11 mouse cellular contexts compared by ENCODE assay signal in the genomic region with DNA sequence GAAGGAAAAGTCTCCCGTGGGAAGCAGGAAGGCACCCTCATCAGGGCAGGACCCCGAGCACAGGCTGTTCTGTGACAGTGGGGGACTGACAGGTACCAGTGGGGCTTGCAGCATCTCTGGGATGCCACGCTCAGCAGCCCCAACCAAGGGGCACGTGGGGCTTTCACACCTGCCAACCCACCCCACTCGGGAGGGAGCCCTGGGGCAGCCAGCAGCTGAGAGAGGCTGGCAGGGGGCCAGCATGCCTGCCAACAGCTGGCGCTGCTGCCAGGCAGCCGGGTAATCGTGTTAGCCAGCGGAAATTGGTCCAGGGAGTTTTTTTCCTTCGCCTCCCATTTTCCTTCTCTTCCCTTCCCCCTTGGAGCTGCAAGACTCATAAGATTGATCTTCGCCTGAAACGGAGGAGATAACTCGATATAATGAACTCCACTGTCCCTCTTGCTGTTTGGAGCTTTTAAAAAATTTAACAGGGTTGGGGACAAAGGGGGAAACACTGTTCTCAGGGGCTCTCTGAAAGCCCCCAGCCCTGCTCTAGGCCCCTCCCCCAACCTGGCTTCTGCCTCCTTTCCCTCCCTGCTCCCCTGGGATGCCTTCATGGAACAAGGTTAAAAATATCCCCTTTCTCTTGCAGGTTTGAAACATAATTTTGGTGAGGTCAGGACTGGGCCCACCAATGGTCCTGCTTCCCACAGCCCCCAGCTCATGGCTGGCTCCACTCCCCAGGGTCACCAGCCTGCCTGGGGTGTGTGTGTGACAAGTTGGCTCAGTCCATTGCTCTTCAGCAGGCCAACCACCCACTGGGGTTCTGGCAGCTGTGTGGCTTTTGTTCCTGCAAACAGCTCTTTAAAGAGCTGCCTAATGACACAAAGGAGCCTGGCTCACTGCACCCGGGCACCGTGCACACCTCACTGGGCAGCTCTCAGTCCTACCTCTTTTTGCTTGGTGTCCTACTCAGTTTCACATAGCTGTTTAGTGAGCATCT.
DNase-seq lines count a peak whose midpoint lies in the region; ATAC-seq lines count a peak whose summit lies in the region.
"Had no signal": no experiment of that assay in that cellular context is flagged by ENCODE, and none has a peak within 500 bp of the region (broad histone marks: within the 10 kb centered on the region; RNA-seq: fewer than 3 reads in every experiment).

No protein-coding gene starts in this region.

- H3K4me3 ChIP-seq in liver, embryonic 11.5 days (ENCODE audit: low read depth, low read length) = no peak overlapping the region
- H3K4me3 ChIP-seq: embryonic facial prominence, embryonic 12.5 days; midbrain, embryonic 12.5 days had no signal

- H3K9ac ChIP-seq in liver, embryonic 11.5 days (ENCODE audit: low read depth, low read length) = no peak overlapping the region
- H3K9ac ChIP-seq: embryonic facial prominence, embryonic 12.5 days; midbrain, embryonic 12.5 days had no signal

- no peaks in the 10 kb centered on the region for H3K9me3 ChIP-seq in liver, embryonic 11.5 days (ENCODE audit: control insufficient read depth, low read length)
- H3K9me3 ChIP-seq: embryonic facial prominence, embryonic 12.5 days; midbrain, embryonic 12.5 days had no signal

- no peak overlapping the region for H3K27ac ChIP-seq in liver, embryonic 11.5 days (ENCODE audit: low read depth, low read length)
- H3K27ac ChIP-seq: embryonic facial prominence, embryonic 12.5 days; kidney, postnatal 0 days; midbrain, embryonic 12.5 days had no signal

- 55% methylated on average over 15 of the region's 15 CpGs for WGBS in liver, embryonic 11.5 days

- no peaks in the 10 kb centered on the region for H3K27me3 ChIP-seq in liver, embryonic 11.5 days (replicated peaks; ENCODE audit: control insufficient read depth, insufficient read depth, low read length)

- H3K4me2 ChIP-seq in liver, embryonic 11.5 days = no peak overlapping the region
- H3K4me2 ChIP-seq: embryonic facial prominence, embryonic 12.5 days; midbrain, embryonic 12.5 days had no signal

- H3K4me1 ChIP-seq in liver, embryonic 11.5 days (replicated peaks; ENCODE audit: control insufficient read depth, insufficient read depth, low read length) = no peaks in the 10 kb centered on the region

- no peaks in the 10 kb centered on the region for H3K36me3 ChIP-seq in liver, embryonic 11.5 days (ENCODE audit: control insufficient read depth, insufficient read depth, low read length)
- H3K36me3 ChIP-seq: embryonic facial prominence, embryonic 12.5 days; midbrain, embryonic 12.5 days had no signal

- intact Hi-C loops in gastrocnemius, postnatal 14 days (cut with DNase I; ENCODE audit: low total_unique reads) = loop anchor here (2.0 kb wide), 1 partner anchor 71 kb away; no protein-coding TSS in a partner anchor

- peak; percentile 70 for DNase-seq in layer of hippocampus, adult 11-12 months (ENCODE audit: low spot score)
- no peak for DNase-seq in layer of hippocampus, adult 9-10 months (ENCODE audit: low spot score)
- peak; percentile 36 to 72 for DNase-seq in adrenal gland, postnatal 36 days
- DNase-seq in gastrocnemius, postnatal 14 days = peak; percentile 52
- peak; percentile 40 to 57 for DNase-seq in layer of hippocampus, adult 8-10 months (ENCODE audit: low spot score in 2 of 2)
- peak; percentile 81 to 84 for DNase-seq in right cerebral cortex, postnatal 10 days (ENCODE audit: low spot score in 2 of 2)
- DNase-seq in liver, embryonic 11.5 days (ENCODE audit: low spot score) = no peak

- ATAC-seq in liver, embryonic 11.5 days (replicated peaks; ENCODE audit: low FRiP score) = no peak
- no peak for ATAC-seq in CD4-positive, CD25-positive, alpha-beta regulatory T cell, adult 4 months

Comparison
In these comparisons a context has a peak if more than half of its experiments do, and no peak if none do; other contexts are left out.
1. DNase-seq: peak in layer of hippocampus, adult 11-12 months (single experiment), adrenal gland, postnatal 36 days (2 of 2), gastrocnemius, postnatal 14 days (single experiment), layer of hippocampus, adult 8-10 months (2 of 2) and right cerebral cortex, postnatal 10 days (2 of 2); none in layer of hippocampus, adult 9-10 months (single experiment) and liver, embryonic 11.5 days (single experiment).